Mouse (Mus musculus) regulatory T cell (primary cell): Measurements from ENCODE around the gene Gm27235.
"Not testable (repeated sequence)": the region's sequence is repeated elsewhere in the genome, so short reads cannot be mapped to it uniquely, and the experiment has no call there.

ENCODE experiments used
- in situ Hi-C: fragments of 300-600 bp; cut with MboI, MseI; formaldehyde crosslinking; loops from one replicate; pipeline ENCODE4 v1.15.1; 2025; ENCODE audit warnings: high pct_unique_total_duplicates

Gene Gm27235

GRCm38 (mm10) chr9:35790001-35790400, at the start of gene Gm27235, which contains the start of gene D730048I06Rik:
Gene Gm27235 (minus strand): TSS chr9:35790101.
Gene D730048I06Rik (minus strand): TSS chr9:35790112.
- in situ Hi-C loops = no loop called here

GRCm38 (mm10) chr9:35817881-35818280, 28.0 kb upstream of the Gm27235 start:
- in situ Hi-C loops = not testable (repeated sequence)

GRCm38 (mm10) chr9:35798146-35798545, 8.2 kb upstream of the Gm27235 start:
- in situ Hi-C loops = no loop called here

- in situ Hi-C loops = no loop called here
Measured at GRCm38 (mm10) chr9:35778009-35778408, 11.9 kb downstream of the Gm27235 start, which contains the start of gene Gm17727. Gene Gm17727 (minus strand): TSS chr9:35778109.

GRCm38 (mm10) chr9:35756843-35757242, 33.1 kb downstream of the Gm27235 start:
- in situ Hi-C loops = no loop called here

- in situ Hi-C loops = loop anchor here (10.0 kb wide), 1 partner anchor 1366 kb away; no protein-coding TSS in a partner anchor
Measured at GRCm38 (mm10) chr9:35740749-35741148, 49.2 kb downstream of the Gm27235 start, which contains the start of gene Gm17677. Gene Gm17677 (plus strand): TSS chr9:35741049.
